24 mouse cellular contexts compared by ENCODE assay signal in the genomic region with DNA sequence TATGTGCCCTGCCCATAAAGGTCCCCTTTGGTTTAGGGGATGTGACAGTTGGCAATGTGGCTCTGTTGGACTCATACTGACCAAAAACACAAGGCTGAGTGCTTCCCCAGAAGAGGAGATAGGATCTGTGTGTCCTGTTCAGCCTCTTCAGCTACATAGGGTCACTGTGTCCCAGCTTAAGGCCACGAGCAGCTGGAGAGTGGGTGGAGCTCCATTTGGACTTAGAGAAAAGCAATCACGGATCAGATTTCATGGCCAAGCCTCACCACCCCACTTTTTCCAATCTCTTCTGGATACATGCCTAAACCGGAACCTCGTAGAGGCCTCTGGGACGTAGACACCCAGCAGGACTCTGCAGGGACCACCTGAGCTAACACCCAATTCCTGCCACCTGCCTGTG. TPM values are rescaled to one million over a fixed set of nuclear protein-coding genes. Genes with fewer than 3 reads are reported as not detected.
DNase-seq lines count a peak whose midpoint lies in the region; ATAC-seq and TF ChIP-seq lines count a peak whose summit lies in the region.
"Had no signal": no experiment of that assay in that cellular context is flagged by ENCODE, and none has a peak within 500 bp of the region (broad histone marks: within the 10 kb centered on the region; RNA-seq: fewer than 3 reads in every experiment).

No protein-coding gene starts in this region.

- no peak overlapping the region for H3K27ac ChIP-seq in kidney, postnatal 0 days
- no peak overlapping the region for H3K27ac ChIP-seq in midbrain, embryonic 11.5 days (ENCODE audit: low read depth, low read length)
- H3K27ac ChIP-seq in midbrain, embryonic 14.5 days (replicated peaks; ENCODE audit: low read depth, low read length): no peak overlapping the region
- H3K27ac ChIP-seq: forebrain, embryonic 10.5 days; hindbrain, embryonic 12.5 days; liver, embryonic 13.5 days; lung, embryonic 15.5 days; midbrain, embryonic 15.5 days; neural tube, embryonic 13.5 days had no signal

- WGBS in kidney, postnatal 0 days: 28% methylated on average over 5 of the region's 5 CpGs
- WGBS in midbrain, embryonic 11.5 days: 50% methylated on average over 5 of the region's 5 CpGs
- 56% methylated on average over 5 of the region's 5 CpGs for WGBS in midbrain, embryonic 14.5 days

- H3K27me3 ChIP-seq in kidney, postnatal 0 days (ENCODE audit: insufficient read depth, low read length): no peaks in the 10 kb centered on the region
- no peaks in the 10 kb centered on the region for H3K27me3 ChIP-seq in midbrain, embryonic 11.5 days (ENCODE audit: control insufficient read depth, insufficient read depth, low read length)
- no peaks in the 10 kb centered on the region for H3K27me3 ChIP-seq in midbrain, embryonic 14.5 days (ENCODE audit: control insufficient read depth, insufficient read depth, low read length)
- H3K27me3 ChIP-seq: heart, embryonic 12.5 days; hindbrain, embryonic 12.5 days; liver, embryonic 13.5 days; lung, embryonic 15.5 days; midbrain, embryonic 15.5 days; neural tube, embryonic 13.5 days had no signal

- TF ChIP-seq CTCF in kidney, postnatal 0 days (IDR thresholded peaks at IDR 0.05; ENCODE audit: low read depth): no peak

- no peak for ATAC-seq in kidney, postnatal 0 days (replicated peaks; ENCODE audit: low FRiP score, low read depth)
- no peak for ATAC-seq in midbrain, embryonic 11.5 days (ENCODE audit: low FRiP score)
- no peak for ATAC-seq in midbrain, embryonic 14.5 days (ENCODE audit: low FRiP score, low TSS enrichment)
- ATAC-seq: forebrain, postnatal 0 days; intestine, postnatal 0 days; midbrain, embryonic 15.5 days had no signal

- H3K36me3 ChIP-seq in kidney, postnatal 0 days (ENCODE audit: insufficient read depth, low read length): no peaks in the 10 kb centered on the region
- H3K36me3 ChIP-seq in midbrain, embryonic 11.5 days (ENCODE audit: control insufficient read depth, insufficient read depth, low read length): no peaks in the 10 kb centered on the region
- H3K36me3 ChIP-seq in midbrain, embryonic 14.5 days (ENCODE audit: control insufficient read depth, insufficient read depth, low read length): no peaks in the 10 kb centered on the region
- H3K36me3 ChIP-seq: forebrain, embryonic 10.5 days; heart, embryonic 12.5 days; hindbrain, embryonic 12.5 days; liver, embryonic 13.5 days; lung, embryonic 15.5 days; midbrain, embryonic 15.5 days; neural tube, embryonic 13.5 days had no signal

- DNase-seq in adrenal gland, adult (ENCODE audit: inconsistent age in 2 of 2, low spot score in 1 of 2): peak; percentile 63 to 66
- DNase-seq in adrenal gland, postnatal 4 days (ENCODE audit: low spot score in 2 of 2): no peak
- DNase-seq in kidney, postnatal 0 days (ENCODE audit: low spot score): peak; percentile 65
- DNase-seq in kidney, postnatal 36 days: no peak
- DNase-seq in midbrain, embryonic 11.5 days (ENCODE audit: low spot score, missing footprints): peak; percentile 44
- DNase-seq in midbrain, embryonic 14.5 days: no peak
- DNase-seq in urinary bladder, postnatal 10 days (ENCODE audit: low spot score): no peak
- DNase-seq: adrenal gland, postnatal 25 days; cerebellum, adult 9-10 months; forebrain, postnatal 0 days; heart, postnatal 14 days; kidney, postnatal 4 days; liver, embryonic 13.5 days; right cerebral cortex, adult 18-20 months; right cerebral cortex, postnatal 4 days; thymus, postnatal 14 days had no signal

- no peaks in the 10 kb centered on the region for H3K9me3 ChIP-seq in kidney, postnatal 0 days (replicated peaks; ENCODE audit: low read length)
- no peaks in the 10 kb centered on the region for H3K9me3 ChIP-seq in midbrain, embryonic 11.5 days (ENCODE audit: control insufficient read depth, low read length)
- no peaks in the 10 kb centered on the region for H3K9me3 ChIP-seq in midbrain, embryonic 14.5 days (ENCODE audit: control insufficient read depth, low read length)
- H3K9me3 ChIP-seq: forebrain, embryonic 10.5 days; heart, embryonic 12.5 days; hindbrain, embryonic 12.5 days; liver, embryonic 13.5 days; lung, embryonic 15.5 days; megakaryocyte, embryonic 14.5 days; midbrain, embryonic 15.5 days; neural tube, embryonic 13.5 days had no signal

- H3K4me1 ChIP-seq in kidney, postnatal 0 days (replicated peaks; ENCODE audit: insufficient read depth, low read length): peaks cover 11% of the 10 kb centered on the region; the same call in 1 of the 2 replicates
- no peaks in the 10 kb centered on the region; the same call in 1 of the 2 replicates for H3K4me1 ChIP-seq in midbrain, embryonic 11.5 days (ENCODE audit: control insufficient read depth, insufficient read depth, low read length)
- H3K4me1 ChIP-seq in midbrain, embryonic 14.5 days (ENCODE audit: control insufficient read depth, insufficient read depth, low read length): peaks cover 12% of the 10 kb centered on the region

- no peak overlapping the region for H3K9ac ChIP-seq in kidney, postnatal 0 days (ENCODE audit: low read depth, low read length)
- no peak overlapping the region for H3K9ac ChIP-seq in midbrain, embryonic 11.5 days (ENCODE audit: low read length)
- no peak overlapping the region for H3K9ac ChIP-seq in midbrain, embryonic 14.5 days (replicated peaks; ENCODE audit: low read length)
- H3K9ac ChIP-seq: forebrain, postnatal 0 days; heart, embryonic 12.5 days; hindbrain, embryonic 12.5 days; liver, embryonic 13.5 days; lung, embryonic 15.5 days; midbrain, embryonic 15.5 days; neural tube, embryonic 13.5 days had no signal

- H3K4me3 ChIP-seq in kidney, postnatal 0 days (replicated peaks; ENCODE audit: low read depth, low read length): no peak overlapping the region
- H3K4me3 ChIP-seq in midbrain, embryonic 11.5 days (ENCODE audit: low read depth, low read length): no peak overlapping the region
- no peak overlapping the region for H3K4me3 ChIP-seq in midbrain, embryonic 14.5 days (replicated peaks; ENCODE audit: low read depth, low read length)
- H3K4me3 ChIP-seq: forebrain, embryonic 10.5 days; heart, embryonic 12.5 days; hindbrain, embryonic 12.5 days; liver, embryonic 13.5 days; lung, embryonic 15.5 days; megakaryocyte, embryonic 14.5 days; midbrain, embryonic 15.5 days; neural tube, embryonic 13.5 days had no signal

- no peak overlapping the region for H3K4me2 ChIP-seq in kidney, postnatal 0 days (ENCODE audit: low read length)
- H3K4me2 ChIP-seq in midbrain, embryonic 11.5 days: no peak overlapping the region
- H3K4me2 ChIP-seq in midbrain, embryonic 14.5 days (ENCODE audit: low read length): no peak overlapping the region
- H3K4me2 ChIP-seq: heart, embryonic 12.5 days; hindbrain, embryonic 12.5 days; liver, embryonic 13.5 days; lung, embryonic 15.5 days; midbrain, embryonic 15.5 days; neural tube, embryonic 13.5 days had no signal

RNA-seq across cellular contexts. Expression of a gene that starts 25.5 kb away (rescaled TPM):
- total RNA-seq in adrenal gland, postnatal 4 days (2021): 10 to 100 TPM; 60.0 to 68.5 TPM
- polyA plus RNA-seq in kidney, postnatal 0 days (2015; fragmentation: Nextera tagmentation; extraction: Ambion mirVana): 206 and 225 TPM in 2 replicates
- polyA plus RNA-seq in midbrain, embryonic 11.5 days (2014; fragmentation: Nextera tagmentation; extraction: Ambion mirVana): 158 and 189 TPM in 2 replicates
- 151 and 155 TPM in 2 replicates for polyA plus RNA-seq in midbrain, embryonic 14.5 days (2014; fragmentation: Nextera tagmentation; extraction: Ambion mirVana)

Comparison
In these comparisons a context has a peak if more than half of its experiments do, and no peak if none do; other contexts are left out.
1. DNase-seq: peak in adrenal gland, adult (2 of 2), kidney, postnatal 0 days (single experiment) and midbrain, embryonic 11.5 days (single experiment); none in adrenal gland, postnatal 4 days (0 of 2), kidney, postnatal 36 days (0 of 2), midbrain, embryonic 14.5 days (single experiment) and urinary bladder, postnatal 10 days (single experiment).